Mouse (Mus musculus) lung, embryonic 16.5 days (tissue): ENCODE results near the gene Aagab. TPM values are rescaled to one million over a fixed set of nuclear protein-coding genes. Genes with fewer than 3 reads are reported as not detected.

Experiments used
- ATAC-seq: fragments of 200-750 bp; cut with Nextera tagmentation; 2 replicates; pipeline ENCODE4 v1.8.0; 2017; ENCODE audit warnings: low read depth, mild to moderate bottlenecking, moderate library complexity
- H3K27ac ChIP-seq: fragments of 300-500 bp; sonication (generic); 2 replicates; pipeline ENCODE4 v1.5.1; 2014; ENCODE audit warnings: mild to moderate bottlenecking, control low read depth, low read length
- H3K27me3 ChIP-seq: fragments of 300-500 bp; sonication (generic); 2 replicates; pipeline ENCODE4 v1.6.1; 2014; ENCODE audit warnings: low read depth, low read length, mixed read lengths; ENCODE audit not compliant: control insufficient read depth, insufficient read depth
- H3K36me3 ChIP-seq: fragments of 300-500 bp; sonication (generic); 2 replicates; pipeline ENCODE4 v1.6.1; 2014; ENCODE audit warnings: low read length; ENCODE audit not compliant: control insufficient read depth, insufficient read depth
- H3K4me1 ChIP-seq: fragments of 300-500 bp; sonication (generic); replicated peaks from 2 replicates; pipeline ENCODE4 v1.6.1; 2014; ENCODE audit warnings: low read length, mixed read lengths; ENCODE audit not compliant: control insufficient read depth, insufficient read depth
- H3K4me2 ChIP-seq: fragments of 300-500 bp; sonication (generic); 2 replicates; pipeline ENCODE4 v1.6.1; 2014; ENCODE audit warnings: low read depth, low read length, control low read depth
- H3K4me3 ChIP-seq: fragments of 300-500 bp; sonication (generic); 2 replicates; pipeline ENCODE4 v1.5.1; 2014; ENCODE audit warnings: mild to moderate bottlenecking, low read length, control low read depth
- H3K9ac ChIP-seq: fragments of 300-500 bp; sonication (generic); 2 replicates; pipeline ENCODE4 v1.6.1; 2014; ENCODE audit warnings: low read length, control low read depth
- H3K9me3 ChIP-seq: fragments of 300-500 bp; sonication (generic); 2 replicates; pipeline ENCODE4 v1.6.1; 2016; ENCODE audit warnings: low read length; ENCODE audit not compliant: control insufficient read depth
- WGBS: fragments of 180-500 bp; shearing (Covaris S2); extraction: QIAGEN DNeasy Blood & Tissue Kit; methylation state at CpG from one replicate; pipeline ENCODE4 v1.1.7; 2014; 5-methylcytosine and 5-hydroxymethylcytosine counted together
- polyA plus RNA-seq: library from polyadenylated mRNA; unstranded; fragments of >200 nt; fragmentation: Nextera tagmentation; extraction: Ambion mirVana; gene quantifications from 2 replicates; pipeline ENCODE4 v1.2.1, GENCODE M21; 2015

The Aagab gene
- polyA plus RNA-seq, 1 experiment from 2014 or later = 30.1 TPM

DNA sequence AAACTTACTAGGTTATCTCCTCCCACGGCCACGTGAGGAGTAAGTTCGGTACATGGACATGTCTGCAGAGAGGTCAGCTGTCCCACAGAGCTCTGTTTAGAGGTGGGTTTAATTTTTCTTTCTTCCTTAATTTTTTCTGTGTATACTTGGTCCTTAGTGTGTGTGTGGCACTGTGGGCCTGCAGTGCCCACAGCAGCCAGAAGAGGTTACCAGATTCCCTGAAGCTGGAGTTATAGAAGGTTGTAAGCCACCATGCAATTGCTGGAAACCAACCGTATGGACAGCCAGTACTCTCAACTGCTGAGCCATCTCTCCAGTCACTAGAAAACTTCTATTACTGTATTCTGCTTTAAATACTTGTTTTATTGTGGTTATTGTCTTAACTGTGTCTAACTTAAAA is 29.6 kb downstream of the Aagab start:
- no peak overlapping the region for H3K4me3 ChIP-seq
- H3K9me3 ChIP-seq = no peaks in the 10 kb centered on the region
- H3K36me3 ChIP-seq = peaks cover 9% of the 10 kb centered on the region; the same call in 1 of the 2 replicates
- ATAC-seq = no peak
- no peak overlapping the region for H3K27ac ChIP-seq
- H3K4me1 ChIP-seq = peaks cover 11% of the 10 kb centered on the region; the same call in 1 of the 2 replicates
- no peaks in the 10 kb centered on the region for H3K27me3 ChIP-seq
- WGBS = 92% methylated on average over 4 of the region's 4 CpGs
- H3K9ac ChIP-seq = no peak overlapping the region
- H3K4me2 ChIP-seq = no peak overlapping the region

- peaks cover 5% of the 10 kb centered on the region; the same call in 1 of the 2 replicates for H3K36me3 ChIP-seq
Observed at GRCm38 (mm10) chr9:63632924-63633323, 30.5 kb downstream of the Aagab start.

GRCm38 (mm10) chr9:63633334-63633733 is 30.9 kb downstream of the Aagab start:
- Histone ChIP-seq H3K4me1 (peaks cover 11% of the 10 kb centered on the region; the same call in 1 of the 2 replicates), H3K27me3 (no peaks in the 10 kb centered on the region), H3K36me3 (peaks cover 4% of the 10 kb centered on the region; the same call in 1 of the 2 replicates), H3K27ac (peak overlapping the region; percentile 38; the same call in 1 of the 2 replicates), H3K4me3 (no peak overlapping the region), H3K9me3 (no peaks in the 10 kb centered on the region), H3K4me2 (0 out of 2 replicates have a peak overlapping the region, but pooled peaks have one; percentile 25), H3K9ac (no peak overlapping the region)
- ATAC-seq = peak; percentile 51; the same call in 1 of the 2 replicates
- WGBS = 49% methylated on average over 7 of the region's 7 CpGs

More at GRCm38 (mm10) chr9:63632924-63633323, 30.5 kb downstream of the Aagab start:
- Histone ChIP-seq H3K4me2 (peak overlapping the region; percentile 25), H3K9ac (no peak overlapping the region), H3K27me3 (no peaks in the 10 kb centered on the region), H3K9me3 (no peaks in the 10 kb centered on the region), H3K4me1 (peaks cover 11% of the 10 kb centered on the region; the same call in 1 of the 2 replicates), H3K27ac (peak overlapping the region; percentile 38), H3K4me3 (no peak overlapping the region)
- ATAC-seq = peak; percentile 75
- WGBS = 45% methylated on average over 11 of the region's 11 CpGs

DNA sequence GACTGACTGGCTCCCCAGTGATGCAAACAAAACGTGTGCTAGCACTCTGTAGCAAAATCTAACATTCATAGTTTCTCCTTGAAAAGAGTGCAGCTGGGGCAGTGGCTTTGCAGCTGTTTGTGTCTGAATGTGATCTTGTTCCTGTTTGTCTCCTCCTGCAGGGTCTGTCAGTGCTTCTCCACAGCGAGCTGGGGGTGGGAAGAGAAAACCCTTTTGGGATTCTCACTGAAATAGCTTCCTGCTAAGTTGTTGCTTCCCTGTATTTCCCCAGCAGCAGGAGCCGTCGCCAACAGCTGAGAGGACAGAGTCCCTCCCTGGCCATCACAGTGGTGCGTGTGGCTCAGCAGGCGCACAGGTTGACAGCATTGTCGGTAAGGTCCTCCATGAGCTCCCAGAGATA is 33.7 kb downstream of the Aagab start:
- no peak for ATAC-seq
- H3K36me3 ChIP-seq = peaks cover 4% of the 10 kb centered on the region
- 80% methylated on average over 7 of the region's 7 CpGs for WGBS

GRCm38 (mm10) chr9:63641983-63642646 is 39.7 kb downstream of the Aagab start:
- H3K9me3 ChIP-seq = no peaks in the 10 kb centered on the region
- H3K9ac ChIP-seq = no peak overlapping the region
- H3K4me2 ChIP-seq = no peak overlapping the region
- peaks cover 4% of the 10 kb centered on the region for H3K36me3 ChIP-seq
- ATAC-seq = no peak
- no peaks in the 10 kb centered on the region for H3K27me3 ChIP-seq
- no peak overlapping the region for H3K4me3 ChIP-seq
- H3K4me1 ChIP-seq = no peaks in the 10 kb centered on the region
- no peak overlapping the region for H3K27ac ChIP-seq
- WGBS = 81% methylated on average over 4 of the region's 4 CpGs

More for the DNA sequence above, 33.7 kb downstream of the Aagab start:
- Histone ChIP-seq H3K27ac (no peak overlapping the region), H3K9me3 (no peaks in the 10 kb centered on the region), H3K4me1 (peaks cover 11% of the 10 kb centered on the region; the same call in 1 of the 2 replicates), H3K4me3 (no peak overlapping the region), H3K4me2 (no peak overlapping the region), H3K9ac (no peak overlapping the region), H3K27me3 (no peaks in the 10 kb centered on the region)

- 96% methylated on average over 6 of the region's 6 CpGs for WGBS
- Histone ChIP-seq H3K27ac (no peak overlapping the region), H3K27me3 (no peaks in the 10 kb centered on the region), H3K4me2 (no peak overlapping the region), H3K9ac (no peak overlapping the region), H3K4me3 (no peak overlapping the region), H3K4me1 (no peaks in the 10 kb centered on the region), H3K9me3 (no peaks in the 10 kb centered on the region), H3K36me3 (peaks cover 5% of the 10 kb centered on the region)
- no peak for ATAC-seq
Observed at GRCm38 (mm10) chr9:63644011-63644410, 41.6 kb downstream of the Aagab start.

DNA sequence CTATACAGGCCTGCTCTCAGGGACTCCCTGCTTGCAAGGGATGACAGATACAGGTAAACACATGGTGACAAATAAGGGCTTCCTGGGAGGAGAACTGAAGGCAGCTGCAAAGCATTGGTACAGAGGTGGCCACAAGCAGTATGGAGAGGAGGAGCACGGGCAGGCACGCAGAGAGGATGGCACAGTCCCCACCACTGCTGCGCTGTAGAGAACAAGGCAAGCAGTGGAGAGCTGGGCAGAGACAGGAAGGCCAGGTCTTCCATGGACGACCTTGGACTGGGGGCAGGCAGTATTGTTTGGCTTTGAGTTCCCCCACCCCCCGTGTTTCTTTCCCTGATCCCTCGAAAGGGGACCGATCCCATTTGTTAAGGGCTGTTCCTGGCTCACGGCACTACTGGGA is 42.6 kb downstream of the Aagab start:
- H3K4me3 ChIP-seq = no peak overlapping the region
- H3K27me3 ChIP-seq = no peaks in the 10 kb centered on the region
- peaks cover 13% of the 10 kb centered on the region for H3K36me3 ChIP-seq
- no peaks in the 10 kb centered on the region for H3K4me1 ChIP-seq
- no peak overlapping the region for H3K4me2 ChIP-seq
- ATAC-seq = no peak
- no peaks in the 10 kb centered on the region for H3K9me3 ChIP-seq
- 76% methylated on average over 8 of the region's 8 CpGs for WGBS
- no peak overlapping the region for H3K27ac ChIP-seq
- H3K9ac ChIP-seq = no peak overlapping the region

GRCm38 (mm10) chr9:63647581-63648519 is 45.4 kb downstream of the Aagab start:
- no peak for ATAC-seq
- 67% methylated on average over 9 of the region's 9 CpGs for WGBS
- H3K27me3 ChIP-seq = no peaks in the 10 kb centered on the region
- no peak overlapping the region for H3K4me2 ChIP-seq
- no peak overlapping the region for H3K4me3 ChIP-seq
- H3K36me3 ChIP-seq = peaks cover 17% of the 10 kb centered on the region
- peaks cover 20% of the 10 kb centered on the region for H3K4me1 ChIP-seq
- no peak overlapping the region for H3K27ac ChIP-seq
- no peaks in the 10 kb centered on the region for H3K9me3 ChIP-seq
- H3K9ac ChIP-seq = no peak overlapping the region

GRCm38 (mm10) chr9:63648520-63648918 is 46.1 kb downstream of the Aagab start:
- H3K4me1 ChIP-seq = peaks cover 23% of the 10 kb centered on the region
- no peak for ATAC-seq
- H3K27ac ChIP-seq = no peak overlapping the region
- peaks cover 17% of the 10 kb centered on the region for H3K36me3 ChIP-seq
- H3K27me3 ChIP-seq = no peaks in the 10 kb centered on the region
- no peak overlapping the region for H3K9ac ChIP-seq
- no peaks in the 10 kb centered on the region for H3K9me3 ChIP-seq
- no peak overlapping the region for H3K4me3 ChIP-seq
- H3K4me2 ChIP-seq = no peak overlapping the region
- whole genome bisulfite sequencing = 83% methylated on average over 9 of the region's 9 CpGs
